Comparison of ENCODE assay signal across 28 mouse cellular contexts in the genomic region with DNA sequence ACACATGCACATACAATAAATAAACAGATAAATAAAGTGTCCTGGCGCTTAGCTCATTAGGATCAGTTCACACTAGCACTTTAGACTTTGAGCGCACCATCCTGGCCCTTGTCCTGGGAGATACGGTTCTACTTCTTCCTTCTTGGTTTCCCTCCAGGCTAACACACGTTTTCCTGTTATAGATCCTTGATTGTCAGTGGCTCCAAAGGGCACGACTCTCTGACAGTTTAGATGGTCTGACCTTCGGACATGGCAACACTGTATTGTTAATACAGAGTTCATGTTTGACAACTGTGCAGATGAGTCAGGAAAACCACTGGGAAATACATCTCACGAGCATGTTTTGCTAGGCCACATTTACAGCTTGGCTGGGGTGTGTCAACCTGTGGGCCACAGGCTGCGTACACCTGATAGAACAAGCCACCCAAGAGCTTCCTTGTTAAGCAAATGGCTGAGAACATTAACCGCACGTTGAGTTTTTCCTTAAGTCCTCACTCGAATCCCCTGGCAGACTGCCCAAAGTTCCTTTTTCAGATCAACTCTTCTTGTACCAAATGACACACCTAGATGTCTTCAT. TPM values are rescaled to one million over a fixed set of nuclear protein-coding genes. Genes with fewer than 3 reads are reported as not detected.
DNase-seq lines count a peak whose midpoint lies in the region; ATAC-seq and TF ChIP-seq lines count a peak whose summit lies in the region.
"Had no signal": no experiment of that assay in that cellular context is flagged by ENCODE, and none has a peak within 500 bp of the region (broad histone marks: within the 10 kb centered on the region; RNA-seq: fewer than 3 reads in every experiment).

No protein-coding gene starts in this region.

- H3K9ac ChIP-seq in midbrain, embryonic 11.5 days (ENCODE audit: low read length), result no peak overlapping the region
- H3K9ac ChIP-seq in midbrain, embryonic 15.5 days, result no peak overlapping the region
- H3K9ac ChIP-seq in forebrain, embryonic 14.5 days (ENCODE audit: low read length), result no peak overlapping the region
- H3K9ac ChIP-seq: forebrain, embryonic 13.5 days; hindbrain, embryonic 12.5 days; limb, embryonic 12.5 days; liver, embryonic 14.5 days; lung, embryonic 15.5 days; midbrain, embryonic 13.5 days had no signal

- 85% methylated on average over 11 of the region's 11 CpGs for WGBS in midbrain, embryonic 11.5 days
- 84% methylated on average over 11 of the region's 11 CpGs for WGBS in midbrain, embryonic 15.5 days
- 26% methylated on average over 11 of the region's 11 CpGs for WGBS in small intestine, adult 2 months
- 85% methylated on average over 11 of the region's 11 CpGs for WGBS in forebrain, embryonic 14.5 days

- H3K27ac ChIP-seq in midbrain, embryonic 11.5 days (ENCODE audit: low read depth, low read length), result no peak overlapping the region
- H3K27ac ChIP-seq in midbrain, embryonic 15.5 days, result no peak overlapping the region
- peak overlapping the region; percentile 80 for H3K27ac ChIP-seq in small intestine, adult 2 months (ENCODE audit: insufficient read depth, low read depth, low read length)
- no peak overlapping the region for H3K27ac ChIP-seq in forebrain, embryonic 14.5 days (ENCODE audit: low read depth, low read length)
- H3K27ac ChIP-seq: forebrain, embryonic 13.5 days; hindbrain, embryonic 12.5 days; hindbrain, postnatal 0 days; layer of hippocampus, adult 2 months; left cerebral cortex, adult 2 months; limb, embryonic 12.5 days; liver, embryonic 14.5 days; lung, embryonic 15.5 days; midbrain, embryonic 13.5 days had no signal

- TF ChIP-seq POLR2A in small intestine, adult 2 months (IDR thresholded peaks at IDR 0.05; ENCODE audit: low read depth, low read length), result no peak

- no peak overlapping the region for H3K4me3 ChIP-seq in midbrain, embryonic 11.5 days (ENCODE audit: low read depth, low read length)
- no peak overlapping the region for H3K4me3 ChIP-seq in midbrain, embryonic 15.5 days
- no peak overlapping the region for H3K4me3 ChIP-seq in small intestine, adult 2 months (ENCODE audit: low read depth, low read length)
- no peak overlapping the region for H3K4me3 ChIP-seq in forebrain, embryonic 14.5 days (ENCODE audit: low read depth, low read length)
- H3K4me3 ChIP-seq: forebrain, embryonic 13.5 days; hindbrain, embryonic 12.5 days; layer of hippocampus, adult 2 months; left cerebral cortex, adult 2 months; limb, embryonic 12.5 days; lung, embryonic 15.5 days; megakaryocyte, embryonic 14.5 days; midbrain, embryonic 13.5 days had no signal

- no peak overlapping the region for H3K4me2 ChIP-seq in midbrain, embryonic 11.5 days
- no peak overlapping the region for H3K4me2 ChIP-seq in midbrain, embryonic 15.5 days
- no peak overlapping the region for H3K4me2 ChIP-seq in forebrain, embryonic 14.5 days (ENCODE audit: low read length)
- H3K4me2 ChIP-seq: forebrain, embryonic 13.5 days; heart, embryonic 11.5 days; hindbrain, embryonic 12.5 days; limb, embryonic 12.5 days; lung, embryonic 15.5 days; midbrain, embryonic 13.5 days had no signal

- no peaks in the 10 kb centered on the region for H3K27me3 ChIP-seq in midbrain, embryonic 11.5 days (ENCODE audit: control insufficient read depth, insufficient read depth, low read length)
- H3K27me3 ChIP-seq in midbrain, embryonic 15.5 days (replicated peaks), result no peaks in the 10 kb centered on the region
- no peaks in the 10 kb centered on the region for H3K27me3 ChIP-seq in small intestine, adult 2 months (ENCODE audit: control insufficient read depth, insufficient read depth, low read length)
- no peaks in the 10 kb centered on the region for H3K27me3 ChIP-seq in forebrain, embryonic 14.5 days (replicated peaks; ENCODE audit: control insufficient read depth, insufficient read depth, low read length)
- H3K27me3 ChIP-seq: CH12.LX; forebrain, embryonic 13.5 days; hindbrain, embryonic 12.5 days; limb, embryonic 12.5 days; lung, embryonic 15.5 days; midbrain, embryonic 13.5 days had no signal

- H3K36me3 ChIP-seq in midbrain, embryonic 11.5 days (ENCODE audit: control insufficient read depth, insufficient read depth, low read length), result no peaks in the 10 kb centered on the region
- no peaks in the 10 kb centered on the region for H3K36me3 ChIP-seq in midbrain, embryonic 15.5 days (replicated peaks)
- H3K36me3 ChIP-seq in small intestine, adult 2 months (ENCODE audit: control insufficient read depth, insufficient read depth, low read length), result peaks cover 59% of the 10 kb centered on the region
- H3K36me3 ChIP-seq in forebrain, embryonic 14.5 days (ENCODE audit: control insufficient read depth, insufficient read depth, low read length), result no peaks in the 10 kb centered on the region
- H3K36me3 ChIP-seq: hindbrain, embryonic 12.5 days; limb, embryonic 12.5 days; lung, embryonic 15.5 days; midbrain, embryonic 13.5 days had no signal

- no peak for TF ChIP-seq CTCF in small intestine, adult 2 months (IDR thresholded peaks at IDR 0.05; ENCODE audit: extremely low read depth, insufficient read length, insufficient replicate concordance, low read depth, low read length)

- H3K4me1 ChIP-seq in midbrain, embryonic 11.5 days (ENCODE audit: control insufficient read depth, insufficient read depth, low read length), result no peaks in the 10 kb centered on the region
- no peaks in the 10 kb centered on the region for H3K4me1 ChIP-seq in midbrain, embryonic 15.5 days
- H3K4me1 ChIP-seq in small intestine, adult 2 months (ENCODE audit: control insufficient read depth, insufficient read depth, insufficient read length, low read length), result peaks cover 14% of the 10 kb centered on the region; the same call in 1 of the 2 replicates
- no peaks in the 10 kb centered on the region for H3K4me1 ChIP-seq in forebrain, embryonic 14.5 days (ENCODE audit: control insufficient read depth, insufficient read depth, low read length)
- H3K4me1 ChIP-seq: forebrain, embryonic 13.5 days; hindbrain, embryonic 12.5 days; limb, embryonic 12.5 days; lung, embryonic 15.5 days; megakaryocyte, embryonic 14.5 days; midbrain, embryonic 13.5 days had no signal

- H3K9me3 ChIP-seq in midbrain, embryonic 11.5 days (ENCODE audit: control insufficient read depth, low read length), result no peaks in the 10 kb centered on the region
- no peaks in the 10 kb centered on the region for H3K9me3 ChIP-seq in midbrain, embryonic 15.5 days
- no peaks in the 10 kb centered on the region for H3K9me3 ChIP-seq in forebrain, embryonic 14.5 days (replicated peaks; ENCODE audit: control insufficient read depth, low read length)
- H3K9me3 ChIP-seq: forebrain, embryonic 13.5 days; hindbrain, embryonic 12.5 days; limb, embryonic 12.5 days; lung, embryonic 15.5 days; midbrain, embryonic 13.5 days had no signal

- peak; percentile 56 for DNase-seq in kidney, adult 9 months
- no peak for DNase-seq in kidney, postnatal 14 days
- peak; percentile 67 for DNase-seq in midbrain, embryonic 11.5 days (ENCODE audit: low spot score, missing footprints)
- no peak for DNase-seq in forebrain, embryonic 14.5 days (ENCODE audit: low spot score)
- DNase-seq in spleen, adult 12 weeks (ENCODE audit: low spot score), result no peak
- DNase-seq: adrenal gland, adult 8-10 months; B cell, adult 2 months; cerebellum, adult 2 months; cerebellum, postnatal 14 days; gastrocnemius, postnatal 14 days; heart, postnatal 36 days; lung, postnatal 4 days; thymus, postnatal 25 days had no signal

- ATAC-seq in midbrain, embryonic 11.5 days (ENCODE audit: low FRiP score), result no peak
- no peak for ATAC-seq in midbrain, embryonic 15.5 days (replicated peaks)
- no peak for ATAC-seq in forebrain, embryonic 14.5 days
- ATAC-seq: forebrain, embryonic 13.5 days; hindbrain, postnatal 0 days; midbrain, embryonic 13.5 days had no signal

RNA-seq across cellular contexts. Expression of a gene that starts 33.4 kb away (rescaled TPM):
- polyA plus RNA-seq in midbrain, embryonic 11.5 days (2014; fragmentation: Nextera tagmentation; extraction: Ambion mirVana), result not detected in 2 replicates
- 0.08 TPM in 1 of 2 replicates, not detected in the other for polyA plus RNA-seq in midbrain, embryonic 15.5 days (2015; fragmentation: Nextera tagmentation; extraction: Ambion mirVana)
- polyA plus RNA-seq in small intestine, adult 2 months (2012; rRNA removed), result 31.3 and 304 TPM in 2 replicates
- polyA plus RNA-seq in forebrain, embryonic 14.5 days (2014; fragmentation: Nextera tagmentation; extraction: Ambion mirVana), result not detected in 2 replicates
- polyA plus RNA-seq: cerebellum, adult 2 months; forebrain, embryonic 13.5 days; heart, embryonic 11.5 days; limb, embryonic 12.5 days; liver, embryonic 14.5 days; neural tube, embryonic 14.5 days had no signal

Comparison
In these comparisons a context has a peak if more than half of its experiments do, and no peak if none do; other contexts are left out.
1. DNase-seq: peak in kidney, adult 9 months (single experiment) and midbrain, embryonic 11.5 days (single experiment); none in kidney, postnatal 14 days (single experiment), forebrain, embryonic 14.5 days (single experiment) and spleen, adult 12 weeks (single experiment).
2. RNA of a gene that starts 33.4 kb away (polyA plus RNA-seq): 31.3 to 304 TPM in small intestine, adult 2 months; 0.08 TPM in midbrain, embryonic 15.5 days, not detected in forebrain, embryonic 14.5 days and not detected in midbrain, embryonic 11.5 days; every median in the first group is over 10 times any median in the second.